Mouse (Mus musculus) liver, adult 2 months (tissue): ENCODE data around the gene Gm49337.

Experiments
- CTCF ChIP-seq: fragments of 200-500 bp; IDR thresholded peaks from 2 replicates; pipeline ENCODE4 v1.5.1; 2011; ENCODE audit warnings: low read depth, low read length, control low read depth
- POLR2A ChIP-seq: fragments of 200-500 bp; IDR thresholded peaks from 2 replicates; pipeline ENCODE4 v1.6.1; 2011; ENCODE audit warnings: low read length, control low read depth; ENCODE audit not compliant: insufficient read depth; ENCODE audit errors: extremely low read depth

GRCm38 (mm10) chr4:116221140-116221851 is 48.1 kb downstream of the Gm49337 start, which contains the start of gene Pik3r3:
- TF ChIP-seq CTCF (no peak), POLR2A (peak; percentile 96)
